Mouse (Mus musculus) megakaryocyte, embryonic 14.5 days (primary cell): ENCODE measurements around the gene Phospho1. TPM values are rescaled to one million over a fixed set of nuclear protein-coding genes. Genes with fewer than 3 reads are reported as not detected.
"Not testable (repeated sequence)": the region's sequence is repeated elsewhere in the genome, so short reads cannot be mapped to it uniquely, and the experiment has no call there.

Source experiments
- H3K27me3 ChIP-seq: replicated peaks from 2 replicates; pipeline ENCODE3; 2012; ENCODE audit warnings: inconsistent platforms
- H3K36me3 ChIP-seq: replicated peaks from 2 replicates; pipeline ENCODE3; 2012; ENCODE audit warnings: low read length, inconsistent platforms, mixed read lengths
- H3K4me1 ChIP-seq: 2 replicates; pipeline ENCODE4 v1.6.1; 2012; ENCODE audit warnings: inconsistent platforms
- H3K4me3 ChIP-seq: replicated peaks from 2 replicates; pipeline ENCODE3; 2012; ENCODE audit warnings: moderate library complexity, mild to moderate bottlenecking, inconsistent platforms
- H3K9me3 ChIP-seq: 2 replicates; pipeline ENCODE4 v1.6.1; 2012; ENCODE audit warnings: inconsistent platforms
- FLI1 ChIP-seq: IDR thresholded peaks from 2 replicates; pipeline ENCODE4 v1.6.1; 2012; ENCODE audit warnings: low read length, inconsistent platforms, mixed read lengths
- GATA1 ChIP-seq: IDR thresholded peaks from 3 replicates; pipeline ENCODE4 v1.6.1; 2012; ENCODE audit warnings: mixed read lengths, low read length, inconsistent platforms, borderline replicate concordance
- polyA plus RNA-seq: library from polyadenylated mRNA; stranded (reverse); fragments of >175 nt; gene quantifications from 2 replicates; pipeline ENCODE4 v1.2.3, GENCODE M21; 2012; ENCODE audit warnings: low replicate concordance; ENCODE audit not compliant: insufficient read depth

Phospho1 gene
- polyA plus RNA-seq, 1 experiment: 11.0 TPM

DNA sequence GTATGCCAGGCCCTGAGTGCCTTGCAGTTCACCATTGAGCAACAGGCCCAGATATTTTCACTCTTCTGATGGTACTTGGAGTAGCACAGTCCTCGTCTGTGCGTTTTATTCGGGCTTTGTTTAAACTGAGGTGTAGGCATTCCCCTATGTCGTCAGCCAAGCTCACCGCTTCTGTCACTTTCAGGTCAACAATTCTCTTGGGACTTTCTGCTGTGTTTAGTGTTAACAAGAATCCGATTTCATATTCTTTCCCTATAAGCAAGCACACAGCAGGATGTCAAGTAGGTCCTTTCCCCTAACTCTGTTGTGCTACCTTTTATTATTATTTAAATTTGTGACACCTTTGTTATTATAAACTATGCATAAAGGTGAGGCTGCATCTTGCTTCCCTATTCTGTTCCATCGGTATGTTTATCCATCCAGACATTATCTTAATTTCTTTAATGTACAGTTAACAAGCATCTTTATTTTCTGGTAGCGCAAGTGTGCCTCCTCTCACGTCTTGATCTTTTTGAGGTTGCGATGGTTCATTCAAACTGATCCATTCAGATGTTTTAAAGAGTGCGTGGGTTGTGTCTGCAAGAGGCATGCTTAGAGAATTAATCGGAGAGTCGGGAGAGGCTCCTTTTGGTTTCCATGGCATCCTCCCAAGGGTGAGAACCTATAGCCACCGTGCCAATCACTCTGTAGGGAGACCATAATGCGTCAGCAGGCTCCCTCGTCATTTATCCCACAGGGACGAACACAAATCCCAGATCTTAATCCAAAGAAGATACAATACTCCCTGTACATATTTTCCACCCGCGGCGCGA, 33.6 kb downstream of the Phospho1 start:
- Histone ChIP-seq H3K4me1 (peaks cover 27% of the 10 kb centered on the region), H3K4me3 (peak overlapping the region; percentile 97), H3K9me3 (no peaks in the 10 kb centered on the region), H3K36me3 (peaks cover 13% of the 10 kb centered on the region), H3K27me3 (no peaks in the 10 kb centered on the region)
- TF ChIP-seq GATA1 (no peak), FLI1 (no peak)

DNA sequence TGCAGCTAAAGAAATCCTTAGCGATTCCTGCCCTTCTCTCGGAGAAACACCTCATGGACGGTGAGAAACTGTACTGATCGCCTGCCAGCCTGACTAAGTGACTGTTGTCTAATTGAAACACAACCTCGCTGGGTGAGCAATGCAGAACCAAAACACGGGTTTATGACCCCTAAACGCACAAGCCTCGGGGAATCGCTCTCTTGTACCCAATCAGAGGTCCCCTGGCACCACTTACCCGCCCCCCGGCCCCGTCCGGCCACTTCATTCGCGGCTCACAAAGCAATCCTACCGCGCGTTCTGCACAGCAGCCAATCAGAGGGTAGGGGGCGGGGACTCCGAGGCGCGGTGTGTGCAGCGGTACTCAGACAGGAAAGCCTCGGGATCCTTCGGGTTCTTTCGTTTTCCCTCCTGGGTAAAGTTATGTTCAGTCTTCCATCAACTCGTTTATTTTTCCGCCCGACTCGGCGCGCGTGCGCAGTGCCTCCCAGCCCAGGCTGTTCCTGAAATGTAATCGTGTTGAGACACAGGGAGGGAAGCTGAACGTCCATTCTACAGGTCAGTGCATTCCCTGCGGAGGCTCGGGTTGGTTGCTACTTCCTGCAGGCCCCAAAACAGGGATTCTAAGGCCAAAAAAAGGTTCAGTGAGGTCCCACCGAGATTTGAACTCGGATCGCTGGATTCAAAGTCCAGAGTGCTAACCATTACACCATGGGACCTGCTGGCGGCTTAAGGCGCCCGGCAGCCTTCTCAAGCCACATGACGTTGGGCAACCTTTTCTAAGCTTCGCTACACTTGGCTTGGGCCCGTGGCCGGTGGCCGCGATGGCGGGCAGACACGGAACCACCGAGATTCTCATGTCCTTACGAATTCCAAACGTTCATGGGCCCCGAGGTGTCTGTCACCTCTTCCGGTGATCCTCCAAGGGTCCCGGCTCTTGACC, 34.5 kb downstream of the Phospho1 start:
- Histone ChIP-seq H3K4me1 (peaks cover 24% of the 10 kb centered on the region), H3K27me3 (no peaks in the 10 kb centered on the region), H3K9me3 (no peaks in the 10 kb centered on the region), H3K4me3 (peak overlapping the region; percentile 97), H3K36me3 (peaks cover 20% of the 10 kb centered on the region)
- TF ChIP-seq GATA1 (no peak), FLI1 (no peak)

DNA sequence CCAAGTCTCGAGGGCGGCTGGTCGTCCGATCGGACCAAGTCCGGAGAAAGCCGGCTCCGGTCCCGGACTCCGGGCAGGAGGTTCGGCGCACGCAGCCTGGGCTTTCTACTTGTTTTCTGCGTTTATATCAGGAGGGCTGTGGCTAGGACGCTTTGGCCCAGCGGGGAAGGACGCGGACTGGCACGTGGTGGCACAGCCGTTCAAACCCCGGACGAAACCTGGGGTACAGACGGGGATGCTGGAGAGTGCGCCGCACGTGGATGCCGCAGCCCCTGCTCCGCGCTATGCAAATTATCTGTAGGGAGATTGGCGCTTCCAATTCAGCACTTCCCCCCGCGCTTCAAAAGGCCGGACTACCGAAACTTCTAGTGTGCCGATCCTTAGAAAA, 35.2 kb downstream of the Phospho1 start:
- H3K4me1 ChIP-seq: peaks cover 23% of the 10 kb centered on the region
- no peaks in the 10 kb centered on the region for H3K9me3 ChIP-seq
- TF ChIP-seq FLI1: no peak
- no peak for TF ChIP-seq GATA1
- no peaks in the 10 kb centered on the region for H3K27me3 ChIP-seq
- peaks cover 24% of the 10 kb centered on the region for H3K36me3 ChIP-seq
- peak overlapping the region; percentile 97 for H3K4me3 ChIP-seq

DNA sequence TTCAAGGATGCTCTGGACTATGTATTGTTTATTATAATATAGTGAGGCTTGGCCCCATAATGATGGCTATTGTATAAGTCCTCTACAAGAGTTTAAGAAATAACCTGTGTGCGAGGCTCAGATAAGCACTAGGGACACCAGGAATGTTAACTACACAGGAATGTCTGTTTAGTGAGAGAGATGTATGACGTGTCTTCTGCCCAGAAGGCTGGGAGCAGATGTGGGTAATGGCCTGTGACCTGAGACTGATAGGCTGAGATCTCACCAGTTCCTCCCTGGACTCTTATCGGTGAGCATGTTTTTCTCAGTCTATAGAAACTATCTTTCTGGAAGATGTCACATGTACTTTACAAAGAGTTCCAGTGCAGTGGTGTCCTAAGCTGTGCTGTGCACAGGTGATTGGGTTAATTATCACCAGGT, 35.8 kb downstream of the Phospho1 start:
- H3K4me3 ChIP-seq: peak overlapping the region; percentile 97
- H3K9me3 ChIP-seq: no peaks in the 10 kb centered on the region
- H3K27me3 ChIP-seq: no peaks in the 10 kb centered on the region
- peaks cover 23% of the 10 kb centered on the region for H3K4me1 ChIP-seq
- TF ChIP-seq FLI1 (no peak), GATA1 (no peak)
- H3K36me3 ChIP-seq: peaks cover 24% of the 10 kb centered on the region

DNA sequence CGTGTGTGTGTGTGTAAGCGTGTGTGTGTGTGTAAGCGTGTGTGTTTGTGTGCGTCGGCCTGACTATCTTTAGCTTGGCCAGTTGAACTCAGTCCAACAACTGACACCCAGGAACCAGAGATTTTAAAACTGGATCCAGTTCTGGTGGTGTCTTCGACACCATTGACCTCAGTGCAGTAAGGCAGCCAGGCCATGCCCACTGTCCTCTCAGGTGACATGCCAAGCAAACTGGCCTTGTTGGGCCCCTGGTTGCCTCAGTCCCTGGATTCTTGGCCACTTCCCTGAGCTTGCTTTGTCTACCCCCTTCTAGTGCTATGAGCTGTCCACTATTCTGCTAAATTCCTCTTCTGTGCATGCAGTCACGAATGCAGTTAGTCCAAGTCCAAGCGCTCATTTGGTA, 37.1 kb downstream of the Phospho1 start:
- Histone ChIP-seq H3K9me3 (no peaks in the 10 kb centered on the region), H3K27me3 (peaks cover 2% of the 10 kb centered on the region), H3K4me1 (peaks cover 27% of the 10 kb centered on the region), H3K36me3 (peaks cover 29% of the 10 kb centered on the region), H3K4me3 (no peak overlapping the region)
- TF ChIP-seq GATA1 (no peak), FLI1 (no peak)

DNA sequence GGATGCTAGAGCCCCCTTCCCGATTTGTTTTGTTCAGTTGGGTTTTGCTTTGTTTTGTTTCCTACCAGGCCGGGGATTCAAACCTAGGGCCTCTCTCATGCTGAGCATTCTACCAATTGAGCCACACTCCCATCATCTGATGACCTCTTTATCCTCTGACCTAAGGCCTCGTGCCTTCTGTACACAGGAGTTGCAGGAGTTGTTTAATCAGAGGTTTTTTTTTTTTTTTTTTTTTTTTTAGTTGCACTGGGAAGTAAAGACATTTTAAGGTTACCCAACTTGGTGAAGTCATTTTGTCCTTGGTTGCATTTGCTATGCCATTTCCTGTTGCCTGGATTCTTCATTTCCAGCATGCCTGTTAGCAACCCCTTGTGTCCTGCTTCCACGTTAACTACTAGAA, 45.1 kb downstream of the Phospho1 start:
- Histone ChIP-seq H3K27me3 (peaks cover 30% of the 10 kb centered on the region), H3K36me3 (peaks cover 18% of the 10 kb centered on the region), H3K9me3 (no peaks in the 10 kb centered on the region), H3K4me3 (no peak overlapping the region), H3K4me1 (peaks cover 19% of the 10 kb centered on the region)
- no peak for TF ChIP-seq FLI1
- TF ChIP-seq GATA1: no peak

DNA sequence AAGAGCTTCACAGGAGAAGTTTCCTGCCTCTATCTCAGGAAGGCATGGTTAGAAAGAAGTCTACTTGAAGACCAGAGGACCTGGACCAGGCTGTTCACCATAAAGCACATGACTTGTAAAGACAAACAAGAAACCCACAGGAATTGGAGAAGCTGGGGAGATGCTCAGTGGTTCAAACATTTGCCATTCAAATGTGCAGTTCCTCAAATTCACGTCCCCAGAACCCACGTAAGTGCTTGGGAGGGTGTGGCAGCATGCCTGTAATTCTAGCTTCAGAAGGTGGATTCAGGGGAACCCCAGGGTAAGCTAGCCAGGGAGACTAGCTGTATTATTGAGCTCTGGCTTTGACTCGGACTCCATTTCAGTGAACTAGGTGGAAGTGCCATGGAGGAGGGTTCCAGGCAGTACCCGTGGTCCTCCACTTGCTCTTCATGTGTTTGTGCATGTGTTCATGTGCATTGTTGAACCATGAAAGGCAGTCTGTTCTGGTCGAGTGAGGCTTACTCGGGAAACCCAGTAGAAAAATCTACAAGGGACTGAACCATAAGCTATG, 45.7 kb downstream of the Phospho1 start:
- TF ChIP-seq GATA1: no peak
- no peak for TF ChIP-seq FLI1
- peaks cover 19% of the 10 kb centered on the region for H3K4me1 ChIP-seq
- no peak overlapping the region for H3K4me3 ChIP-seq
- peaks cover 19% of the 10 kb centered on the region for H3K36me3 ChIP-seq
- H3K27me3 ChIP-seq: peaks cover 32% of the 10 kb centered on the region
- H3K9me3 ChIP-seq: no peaks in the 10 kb centered on the region

DNA sequence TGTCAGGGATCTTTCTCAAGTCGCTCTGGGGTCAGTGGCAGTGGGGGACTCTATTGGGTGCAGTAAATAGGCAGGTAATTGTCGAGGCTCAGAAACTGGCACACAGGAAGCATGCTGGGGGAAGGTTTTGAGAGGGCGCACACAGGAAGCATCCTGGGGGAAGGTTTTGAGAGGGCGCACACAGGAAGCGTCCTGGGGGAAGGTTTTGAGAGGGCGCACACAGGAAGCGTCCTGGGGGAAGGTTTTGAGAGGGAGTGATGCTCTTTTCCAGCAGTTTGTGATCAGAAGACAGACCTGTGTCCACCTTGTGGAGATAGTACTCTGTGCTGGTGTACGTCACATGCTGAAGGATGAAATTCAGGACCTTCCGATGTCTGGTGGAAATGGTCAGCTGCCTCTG, 51.5 kb downstream of the Phospho1 start:
- Histone ChIP-seq H3K9me3 (peaks cover 12% of the 10 kb centered on the region), H3K27me3 (peaks cover 32% of the 10 kb centered on the region), H3K4me3 (no peak overlapping the region), H3K4me1 (peaks cover 5% of the 10 kb centered on the region; the same call in 1 of the 2 replicates), H3K36me3 (peaks cover 12% of the 10 kb centered on the region)
- no peak for TF ChIP-seq FLI1
- no peak for TF ChIP-seq GATA1

DNA sequence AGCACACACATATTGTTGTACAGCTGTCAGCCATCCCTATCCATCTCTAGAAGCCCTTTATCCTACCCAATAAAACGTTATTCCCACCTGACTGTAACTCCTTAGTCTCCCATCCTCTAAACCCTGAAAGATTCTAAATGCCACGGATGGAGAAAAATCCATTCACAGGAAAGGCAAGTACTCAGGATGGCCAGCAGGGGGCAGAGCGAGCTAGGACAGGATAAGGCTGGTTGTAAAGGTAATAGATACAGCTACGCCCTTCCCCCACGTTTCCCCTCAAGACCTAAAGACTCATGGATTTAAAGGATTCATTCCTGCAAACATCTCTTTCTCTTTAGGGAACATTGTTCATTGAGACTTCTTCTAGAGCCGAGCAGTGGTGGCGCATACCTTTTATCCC, 52.0 kb downstream of the Phospho1 start:
- Histone ChIP-seq H3K4me1 (peaks cover 5% of the 10 kb centered on the region; the same call in 1 of the 2 replicates), H3K27me3 (peaks cover 33% of the 10 kb centered on the region)
- no peak for TF ChIP-seq FLI1
- TF ChIP-seq GATA1: no peak

DNA sequence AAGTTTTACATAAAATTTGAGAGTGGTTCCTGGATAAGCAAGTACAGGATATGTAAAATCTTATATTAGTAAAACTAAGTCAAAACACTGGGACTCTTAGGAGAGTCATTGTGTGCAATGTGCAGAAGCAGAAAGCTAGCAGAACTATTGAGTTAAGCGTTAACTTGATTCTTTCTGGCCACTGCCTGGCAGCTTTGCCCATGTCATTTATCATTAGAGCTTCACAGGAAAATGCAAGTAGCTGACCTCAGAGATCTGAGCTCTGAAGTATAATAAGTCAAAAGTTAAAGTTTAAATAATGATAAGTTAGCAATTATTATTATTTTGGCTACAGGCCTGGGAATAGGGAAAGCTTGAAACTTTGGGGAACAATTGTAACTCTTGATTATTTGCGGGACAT, 55.6 kb downstream of the Phospho1 start:
- not testable (repeated sequence) for H3K4me1 ChIP-seq

More for the DNA sequence above, 52.0 kb downstream of the Phospho1 start:
- peaks cover 12% of the 10 kb centered on the region for H3K36me3 ChIP-seq
- H3K9me3 ChIP-seq: peaks cover 12% of the 10 kb centered on the region
- no peak overlapping the region for H3K4me3 ChIP-seq

More for the DNA sequence above, 55.6 kb downstream of the Phospho1 start:
- peaks cover 41% of the 10 kb centered on the region for H3K27me3 ChIP-seq
- H3K36me3 ChIP-seq: peaks cover 15% of the 10 kb centered on the region
- peaks cover 16% of the 10 kb centered on the region for H3K9me3 ChIP-seq
- H3K4me3 ChIP-seq: not testable (repeated sequence)
